Mouse (Mus musculus): Measurements from ENCODE around the gene Phlda3.

The Phlda3 gene

DNA sequence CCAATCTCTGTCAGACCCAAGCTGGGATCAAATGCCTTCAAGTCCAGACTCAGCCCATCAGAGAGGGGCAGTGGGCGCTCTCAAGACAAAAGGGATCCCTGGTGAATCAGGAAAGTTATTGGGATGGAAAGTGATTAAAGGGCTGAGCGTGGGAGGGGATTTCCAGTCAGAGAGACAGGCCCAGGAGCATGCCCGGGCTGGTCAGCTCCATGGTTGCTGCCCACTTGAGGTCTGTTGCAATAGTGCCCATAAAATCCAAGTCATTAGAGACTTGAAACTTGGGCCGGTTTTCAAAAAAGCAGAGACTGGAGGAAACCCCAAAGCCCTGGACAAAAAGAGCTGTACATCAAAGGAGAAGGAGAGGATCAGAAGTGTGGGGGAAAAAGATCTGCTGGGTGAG lies 6.2 kb upstream of the Phlda3 start:
- DNase-seq (ENCODE audit: low spot score): no peak

DNA sequence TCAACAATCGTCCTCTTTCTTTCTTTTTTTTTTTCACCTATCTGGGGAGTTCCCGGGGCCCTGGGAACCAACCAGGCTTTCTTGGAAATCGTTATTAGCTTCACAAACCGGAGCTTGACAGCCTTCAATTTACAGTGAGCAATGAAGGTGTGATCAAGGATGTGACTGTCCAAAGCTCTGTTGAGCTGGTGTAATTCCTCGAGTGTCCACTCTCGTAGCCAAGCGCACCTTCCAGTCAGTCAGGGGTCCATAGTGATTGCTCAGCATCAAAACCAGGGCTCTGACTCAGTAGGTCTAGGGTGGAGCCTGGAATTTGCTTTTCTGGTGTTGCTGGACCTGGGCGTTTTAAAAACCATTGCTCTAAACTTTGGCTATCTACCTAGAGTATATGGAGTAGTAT lies 5.7 kb upstream of the Phlda3 start:
- no peak for DNase-seq (ENCODE audit: low spot score)

DNA sequence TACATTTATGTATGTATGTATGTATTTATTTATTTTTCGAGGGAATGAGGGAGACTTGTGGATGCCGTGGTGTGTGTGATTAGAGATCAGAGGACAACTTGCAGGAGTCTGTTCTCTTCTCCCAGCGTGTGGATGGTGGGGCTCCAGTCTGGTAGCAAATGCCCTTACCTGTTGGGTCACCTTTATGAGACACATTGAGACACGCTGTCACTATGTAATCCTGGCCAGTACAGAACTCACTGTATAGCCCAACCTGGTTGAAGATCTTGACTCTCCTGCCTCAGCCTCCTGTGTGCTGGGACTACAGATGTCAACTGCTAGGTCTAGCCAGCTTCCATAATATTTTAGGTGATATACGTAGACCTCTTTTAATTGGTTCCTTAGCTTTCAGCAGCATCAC lies 4.2 kb upstream of the Phlda3 start:
- peak; percentile 78 for DNase-seq (ENCODE audit: low spot score)

DNA sequence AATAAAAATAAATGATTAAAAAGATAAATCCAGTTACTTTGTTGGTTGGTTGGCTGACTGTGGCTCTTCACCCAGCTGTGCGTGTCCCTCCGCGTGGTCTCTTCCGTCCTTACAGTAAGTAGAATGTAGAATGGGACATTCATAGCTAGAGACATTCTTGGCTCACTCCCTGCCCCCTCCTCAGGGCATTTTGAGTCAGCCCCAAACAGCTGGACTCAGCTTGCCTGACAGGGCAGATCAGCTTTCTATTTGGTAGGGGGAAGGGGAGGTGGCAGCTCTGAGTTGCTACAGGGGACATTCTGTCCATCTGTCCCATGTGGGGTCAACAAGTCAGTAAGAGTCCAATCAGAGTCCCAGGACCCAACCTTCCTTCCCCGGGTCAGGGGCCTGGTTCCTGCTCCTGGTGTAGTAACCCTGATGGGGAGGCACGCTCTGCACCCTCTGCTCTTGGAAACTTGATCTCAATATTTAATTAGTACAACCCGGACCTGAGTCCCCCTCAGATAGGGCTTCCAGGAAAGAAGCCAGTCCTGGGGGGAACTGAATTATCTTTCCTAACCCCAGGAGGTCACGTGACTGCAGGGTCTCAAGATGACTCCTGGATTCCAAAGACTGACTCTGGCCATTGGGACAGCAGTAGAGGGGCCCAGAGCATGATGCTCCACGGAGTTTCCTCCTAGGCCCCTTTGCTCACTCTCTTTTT lies 2.3 kb upstream of the Phlda3 start:
- DNase-seq (ENCODE audit: low spot score): no peak

DNA sequence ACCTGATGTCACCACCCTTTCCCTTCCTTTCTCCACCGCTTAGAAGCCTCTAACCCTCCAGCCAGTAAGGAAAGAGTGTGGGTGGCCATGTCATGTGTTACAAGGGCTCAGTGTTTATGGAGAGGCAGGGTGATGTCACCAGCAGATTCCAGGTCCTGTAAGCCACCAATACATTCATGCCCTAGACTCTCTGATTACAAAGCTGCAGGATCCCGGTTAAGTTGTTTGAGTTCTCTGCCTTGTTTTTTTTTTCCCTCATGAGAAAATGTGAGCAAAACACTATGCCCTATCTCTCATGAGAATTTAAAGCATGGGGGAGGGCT lies 1.8 kb upstream of the Phlda3 start:
- DNase-seq (ENCODE audit: low spot score): no peak

DNA sequence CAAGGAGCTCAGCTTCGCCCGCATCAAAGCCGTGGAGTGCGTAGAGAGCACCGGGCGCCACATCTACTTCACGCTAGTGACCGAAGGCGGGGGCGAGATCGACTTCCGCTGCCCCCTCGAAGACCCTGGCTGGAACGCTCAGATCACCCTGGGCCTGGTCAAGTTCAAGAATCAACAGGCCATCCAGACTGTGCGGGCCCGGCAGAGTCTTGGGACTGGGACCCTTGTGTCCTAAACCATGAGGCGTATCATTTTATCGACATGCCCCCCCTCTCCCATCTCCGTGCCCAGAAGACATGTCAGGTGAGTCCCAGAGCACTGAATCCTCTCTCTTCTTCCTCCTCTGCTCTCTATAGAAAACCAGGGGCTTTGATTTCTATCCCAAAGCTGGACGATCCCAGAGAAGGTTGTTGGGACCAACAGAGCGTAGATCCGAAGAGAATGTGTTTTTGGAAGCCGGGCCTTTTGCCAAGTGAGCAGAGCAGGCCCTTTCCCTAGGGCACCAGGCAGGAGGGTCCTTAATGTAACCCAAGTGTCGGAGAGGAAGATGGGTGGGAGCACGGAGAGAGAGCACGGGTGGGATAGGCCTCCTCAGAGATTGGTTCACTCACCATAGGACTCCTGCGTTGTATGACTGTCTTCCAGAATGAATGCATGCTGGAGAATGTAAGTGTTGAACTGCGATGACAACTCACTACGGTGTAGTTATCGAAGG lies 830 bp downstream of the Phlda3 start:
- no peak for DNase-seq (ENCODE audit: low spot score)

DNA sequence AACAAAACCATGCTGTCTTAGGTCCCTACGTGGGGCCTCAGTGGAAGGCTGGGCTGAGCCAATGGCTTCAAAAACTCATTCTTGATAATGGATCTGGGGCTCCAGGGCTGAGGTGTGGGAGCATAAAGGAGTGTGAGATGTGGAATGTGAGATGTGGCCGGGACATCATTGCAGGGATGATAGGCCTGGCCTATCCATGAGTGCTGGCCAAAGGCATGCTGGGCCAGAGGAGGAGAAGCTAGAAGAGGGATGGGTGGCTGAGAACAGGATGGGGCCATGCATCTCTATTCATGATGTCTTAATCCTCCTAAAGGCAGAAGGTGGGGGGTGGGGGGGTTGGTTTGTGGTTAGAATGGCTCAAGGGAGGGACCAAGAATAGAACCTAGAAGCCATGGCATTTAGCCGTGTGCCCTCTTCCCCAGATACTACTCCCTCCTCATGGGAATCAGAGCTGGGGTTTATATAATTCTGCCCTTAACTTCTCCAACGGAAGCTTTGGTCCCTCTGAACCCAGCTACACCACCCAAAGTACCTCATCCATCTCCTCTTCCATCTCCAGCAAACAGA lies 1.5 kb downstream of the Phlda3 start:
- DNase-seq (ENCODE audit: low spot score): no peak

DNA sequence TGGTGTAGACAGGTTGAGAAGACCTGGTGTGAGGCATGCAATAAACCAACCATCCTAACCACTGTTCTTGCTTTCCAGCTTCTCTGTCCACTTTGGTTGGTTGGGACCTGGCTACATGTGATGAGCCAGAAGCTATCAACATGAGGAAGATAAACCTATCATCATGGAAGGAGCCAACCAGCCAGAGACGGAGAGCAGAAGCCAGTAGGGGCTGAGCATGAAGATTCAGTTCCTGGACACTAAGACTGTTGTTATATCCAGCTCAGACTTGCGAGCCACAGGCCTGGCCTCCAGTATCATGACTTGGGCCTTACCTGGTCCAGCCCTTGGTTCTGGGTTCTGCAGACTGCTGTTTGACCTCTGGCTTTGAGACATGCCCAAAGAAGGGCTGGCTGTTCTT lies 2.5 kb downstream of the Phlda3 start:
- no peak for DNase-seq (ENCODE audit: low spot score)

DNA sequence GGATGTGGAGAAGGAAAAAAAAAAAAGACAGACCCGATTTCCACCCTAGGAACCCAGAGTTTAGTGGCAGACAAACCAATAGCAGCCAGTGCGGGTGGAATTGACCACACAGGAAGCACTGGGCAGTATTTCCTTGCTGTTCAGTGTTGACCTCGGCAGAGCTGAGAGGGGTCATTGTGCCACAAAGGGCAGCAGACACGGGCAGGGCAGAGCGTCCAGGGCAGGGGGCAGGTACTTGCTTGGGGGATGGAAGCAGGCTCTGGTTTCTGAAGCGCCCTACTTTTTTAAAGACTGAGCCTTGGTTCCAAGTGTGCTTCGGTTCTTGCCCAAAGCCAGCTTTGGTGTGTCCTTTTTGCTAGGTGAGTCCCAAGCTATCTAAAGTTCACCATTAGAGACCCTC lies 4.3 kb downstream of the Phlda3 start:
- no peak for DNase-seq (ENCODE audit: low spot score)

DNA sequence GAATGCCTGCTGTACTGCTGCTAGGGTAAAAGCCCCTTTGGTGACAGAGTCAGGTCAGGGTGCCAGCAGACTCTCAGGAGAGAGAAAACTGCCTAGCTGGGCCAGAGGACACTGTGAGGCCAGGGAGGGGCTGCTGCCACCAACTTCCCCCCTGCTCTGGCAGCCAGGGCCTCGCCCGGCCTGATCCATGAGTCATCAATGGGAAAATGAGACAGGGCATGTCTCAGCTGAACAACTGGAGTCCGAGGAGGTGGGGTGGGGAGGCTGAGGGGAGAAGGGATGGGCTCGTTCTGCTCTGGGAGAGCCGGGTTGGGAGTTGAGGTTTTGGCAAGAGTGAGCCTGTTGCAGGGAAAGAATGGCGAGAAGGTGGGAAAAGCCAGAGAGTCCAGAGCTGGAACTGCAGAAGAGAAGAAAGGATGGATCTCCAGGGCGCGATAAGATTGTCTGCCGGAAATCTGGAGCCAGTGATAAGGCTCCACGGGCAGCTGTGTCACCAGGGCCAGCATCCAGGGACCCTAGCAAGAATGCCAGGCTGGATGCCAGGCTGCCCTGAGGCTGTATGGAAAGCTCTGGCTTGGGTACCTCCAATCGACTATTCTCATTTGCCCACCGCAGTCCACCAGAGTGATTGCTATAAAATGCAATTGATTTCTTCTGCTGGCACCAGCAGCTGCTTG lies 5.1 kb downstream of the Phlda3 start:
- no peak for DNase-seq (ENCODE audit: low spot score)

DNA sequence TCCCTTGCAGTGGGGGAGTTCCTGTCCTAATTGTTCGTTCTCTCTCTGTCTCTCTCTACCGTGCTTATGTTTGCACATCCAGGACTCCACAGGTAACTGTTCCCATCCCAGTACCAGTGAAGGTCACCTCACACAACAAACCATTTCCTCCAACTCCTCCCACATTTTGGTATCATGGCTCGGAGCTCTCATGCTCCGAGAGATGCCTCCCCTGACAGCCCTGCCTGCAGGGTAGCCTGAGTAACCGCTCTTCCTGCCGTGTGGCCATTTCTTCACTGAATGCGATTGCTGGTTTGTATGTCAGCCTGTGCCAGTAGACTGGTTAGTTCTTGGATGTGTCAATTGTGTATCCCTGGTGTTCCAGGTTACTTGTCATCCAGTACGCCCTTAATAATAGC lies 5.7 kb downstream of the Phlda3 start:
- no peak for DNase-seq (ENCODE audit: low spot score)

DNA sequence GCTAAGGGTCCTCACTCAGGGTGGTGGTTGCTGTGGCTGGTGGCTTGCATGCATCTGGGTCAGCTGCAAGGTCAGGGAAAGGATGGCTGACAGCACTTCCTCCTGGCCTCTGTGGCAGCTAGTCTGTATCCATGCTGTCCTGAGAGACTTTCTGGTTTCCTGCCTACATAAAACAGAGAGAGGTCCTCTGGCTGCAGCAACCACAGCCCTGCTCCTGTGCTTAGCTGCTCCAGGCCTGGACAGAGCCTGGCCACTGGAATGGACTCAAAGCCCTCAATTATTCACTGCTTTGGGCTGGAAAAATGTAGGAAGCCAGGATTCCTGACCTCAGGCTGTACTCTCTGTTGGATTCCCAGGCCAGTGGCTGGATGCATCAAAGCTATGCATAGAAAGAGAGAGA lies 10.7 kb downstream of the Phlda3 start:
- DNase-seq (ENCODE audit: low spot score): no peak

DNA sequence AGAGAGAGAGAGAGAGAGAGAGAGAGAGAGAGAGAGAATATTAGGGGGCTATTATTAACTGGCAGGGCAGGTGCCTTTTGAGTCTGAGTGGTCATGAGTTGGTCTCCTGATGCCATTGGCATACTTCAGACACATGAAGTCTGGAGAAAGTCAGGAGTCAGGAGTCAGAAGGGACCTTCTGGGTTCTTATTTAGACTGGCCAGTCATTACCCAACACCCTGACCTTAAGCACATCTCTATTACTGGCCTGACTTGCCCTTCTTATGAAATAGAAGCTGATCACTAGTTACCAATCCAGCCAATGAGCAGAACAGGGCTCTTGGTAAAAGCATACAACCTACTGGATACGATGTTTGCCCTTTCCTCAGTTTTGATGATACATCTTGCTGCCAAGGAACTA lies 11.1 kb downstream of the Phlda3 start:
- no peak for DNase-seq (ENCODE audit: low spot score)

DNA sequence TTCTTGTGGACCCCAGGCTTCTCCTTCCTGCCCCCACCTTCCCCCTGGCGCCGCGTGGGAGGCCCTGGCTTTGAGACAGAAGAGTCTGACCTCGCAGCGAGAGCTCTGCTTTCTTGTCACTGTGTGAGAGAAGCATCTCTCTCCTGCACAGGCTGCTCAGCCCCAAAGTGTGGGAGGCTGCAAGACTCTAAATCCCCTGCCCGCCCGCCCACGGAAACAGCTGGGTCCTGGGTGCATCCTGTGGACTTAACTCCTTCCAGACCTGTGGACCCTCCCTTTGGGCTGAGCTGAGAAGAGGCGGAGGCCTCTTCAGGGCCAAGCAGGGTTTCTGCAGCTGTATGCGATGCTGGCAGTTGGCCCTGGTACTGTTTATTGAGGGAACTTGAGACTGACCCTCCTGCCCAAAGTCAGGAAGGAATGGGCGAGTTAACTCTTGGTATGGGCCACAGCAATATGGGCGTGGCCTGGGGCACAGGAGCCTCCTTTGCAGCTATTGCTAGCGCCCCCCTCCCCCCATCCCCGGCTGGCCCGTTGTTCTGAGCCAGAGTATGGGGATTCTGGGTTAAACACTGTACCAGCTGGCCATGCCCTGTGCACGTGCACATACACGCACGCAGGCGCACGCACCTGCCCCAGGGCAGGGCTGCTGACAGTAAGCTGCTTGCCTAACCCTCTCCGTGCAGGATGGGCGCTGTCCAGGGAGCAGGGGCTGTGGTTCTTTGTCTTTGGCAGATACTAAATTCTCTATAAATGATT lies 13.0 kb downstream of the Phlda3 start, which contains the start of gene Tnni1:
Tnni1 (plus strand) TSS at position 655 of the 756 bp plus-strand sequence.
- DNase-seq (ENCODE audit: low spot score): no peak

DNA sequence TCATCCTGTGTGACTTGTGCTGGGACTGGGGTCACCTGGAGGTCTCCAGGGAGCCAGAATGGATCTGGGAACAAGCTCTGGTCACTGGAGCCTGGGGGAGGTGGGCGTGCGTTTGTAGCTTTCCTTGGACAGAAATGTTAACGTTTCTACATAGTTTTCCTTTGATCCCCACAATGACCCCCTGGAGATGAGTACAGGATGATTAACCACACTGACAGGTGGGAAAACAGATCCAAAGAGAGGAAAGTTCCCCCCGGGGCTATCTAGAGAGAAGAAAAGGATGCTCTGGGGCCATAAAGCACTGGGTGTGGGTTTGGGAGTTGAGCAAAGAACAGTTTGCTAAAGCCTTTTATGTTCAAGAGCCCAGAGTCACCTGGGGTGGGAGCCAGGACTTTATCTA lies 14.7 kb downstream of the Phlda3 start:
- DNase-seq (ENCODE audit: low spot score): no peak

DNA sequence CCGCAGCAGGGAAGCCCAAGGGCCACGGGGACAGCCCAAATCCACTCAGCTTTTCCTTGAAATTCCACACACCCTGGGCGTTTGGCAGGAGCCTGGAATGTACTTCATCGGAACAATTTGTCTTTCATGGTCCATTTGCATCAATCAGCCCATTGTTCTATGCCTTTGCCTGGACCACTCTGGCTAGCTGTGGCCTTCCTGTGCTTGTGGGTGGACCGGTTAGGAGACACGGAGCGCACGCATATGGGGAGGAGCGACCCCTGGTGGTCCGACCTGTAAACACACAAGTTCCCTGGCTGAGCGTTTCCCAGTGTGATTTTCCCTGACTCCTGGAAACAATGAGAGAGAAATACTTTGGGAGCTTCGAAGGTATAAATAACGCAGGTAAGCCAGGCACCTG lies 15.3 kb downstream of the Phlda3 start:
- peak; percentile 68 for DNase-seq (ENCODE audit: low spot score)

DNA sequence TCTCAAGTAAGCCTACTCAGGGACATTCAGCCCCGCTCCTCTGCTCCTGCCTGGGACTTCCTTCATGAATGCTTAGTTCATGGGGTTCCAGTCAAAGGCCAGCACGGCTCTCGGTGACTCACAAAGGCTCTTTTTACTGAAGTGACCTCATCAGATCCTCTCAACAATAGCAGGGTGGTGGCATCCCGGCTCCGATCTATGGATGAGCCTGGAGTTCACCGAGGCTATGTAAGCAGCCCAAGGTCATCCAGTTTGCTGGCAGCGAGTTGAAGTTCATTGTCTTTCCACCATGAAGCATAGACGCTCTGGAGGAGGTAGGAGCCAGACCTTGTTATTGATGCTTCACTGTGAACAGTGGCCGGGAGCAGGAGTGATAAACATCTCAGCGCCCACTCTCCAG lies 16.9 kb downstream of the Phlda3 start:
- no peak for DNase-seq (ENCODE audit: low spot score)

DNA sequence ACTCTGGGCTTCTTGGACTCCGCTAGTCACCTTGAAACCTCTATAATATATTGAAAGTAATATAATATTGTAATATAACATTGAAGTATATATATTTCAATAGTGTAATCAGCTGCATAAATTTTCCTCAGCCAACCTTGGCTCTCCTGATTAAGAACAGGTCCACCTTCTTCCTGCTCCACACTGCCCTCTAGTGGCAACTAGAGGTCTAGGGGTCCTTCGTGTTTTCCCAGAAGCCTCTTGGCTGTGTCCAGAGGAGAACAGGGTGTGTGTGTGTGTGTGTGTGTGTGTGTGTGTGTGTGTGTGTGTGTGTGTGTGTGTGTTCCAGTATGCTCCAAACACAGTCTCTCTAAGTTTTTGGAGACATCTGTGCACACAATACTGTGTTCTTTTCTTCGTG lies 21.9 kb downstream of the Phlda3 start:
- peak; percentile 88 for DNase-seq (ENCODE audit: low spot score)

DNA sequence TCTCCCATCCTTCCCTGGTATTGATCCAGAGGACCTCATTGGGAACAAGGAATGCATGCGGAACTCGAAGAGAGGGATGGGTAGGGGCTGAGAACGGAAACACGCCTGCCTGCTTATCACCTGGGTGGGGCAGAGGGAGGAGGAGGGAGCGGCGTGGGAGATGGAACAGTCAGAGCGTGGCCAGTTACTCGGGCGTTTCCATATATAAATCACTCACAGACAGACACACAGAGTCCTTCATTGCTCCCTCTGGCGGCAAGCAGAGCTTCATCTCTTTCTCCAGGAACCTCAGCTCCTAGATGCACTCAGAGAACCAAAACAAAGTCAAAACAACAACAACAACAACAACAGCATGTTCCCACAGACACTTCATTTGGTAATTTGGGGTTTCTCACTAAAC lies 22.8 kb downstream of the Phlda3 start:
- DNase-seq (ENCODE audit: low spot score): peak; percentile 47

DNA sequence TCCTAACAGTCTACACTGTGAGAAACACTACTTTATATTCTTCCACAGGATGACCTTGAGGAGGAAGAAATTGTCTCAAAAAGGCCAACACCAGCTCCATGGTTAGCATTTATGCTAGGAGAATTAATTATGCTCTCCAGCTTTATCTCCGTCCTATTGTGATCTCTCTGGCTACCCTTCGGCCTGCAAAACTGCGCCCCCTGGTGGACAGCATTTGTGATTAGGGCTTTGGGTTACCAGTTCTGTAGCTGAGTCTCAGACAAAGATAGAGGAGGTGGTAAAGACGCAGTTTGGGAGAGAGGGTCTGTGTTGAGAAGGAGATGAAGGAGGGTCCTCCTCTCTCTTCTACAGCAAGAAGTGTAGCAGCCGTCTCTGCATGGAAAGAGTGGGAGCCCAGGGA lies 23.9 kb downstream of the Phlda3 start:
- DNase-seq (ENCODE audit: low spot score): peak; percentile 73

DNA sequence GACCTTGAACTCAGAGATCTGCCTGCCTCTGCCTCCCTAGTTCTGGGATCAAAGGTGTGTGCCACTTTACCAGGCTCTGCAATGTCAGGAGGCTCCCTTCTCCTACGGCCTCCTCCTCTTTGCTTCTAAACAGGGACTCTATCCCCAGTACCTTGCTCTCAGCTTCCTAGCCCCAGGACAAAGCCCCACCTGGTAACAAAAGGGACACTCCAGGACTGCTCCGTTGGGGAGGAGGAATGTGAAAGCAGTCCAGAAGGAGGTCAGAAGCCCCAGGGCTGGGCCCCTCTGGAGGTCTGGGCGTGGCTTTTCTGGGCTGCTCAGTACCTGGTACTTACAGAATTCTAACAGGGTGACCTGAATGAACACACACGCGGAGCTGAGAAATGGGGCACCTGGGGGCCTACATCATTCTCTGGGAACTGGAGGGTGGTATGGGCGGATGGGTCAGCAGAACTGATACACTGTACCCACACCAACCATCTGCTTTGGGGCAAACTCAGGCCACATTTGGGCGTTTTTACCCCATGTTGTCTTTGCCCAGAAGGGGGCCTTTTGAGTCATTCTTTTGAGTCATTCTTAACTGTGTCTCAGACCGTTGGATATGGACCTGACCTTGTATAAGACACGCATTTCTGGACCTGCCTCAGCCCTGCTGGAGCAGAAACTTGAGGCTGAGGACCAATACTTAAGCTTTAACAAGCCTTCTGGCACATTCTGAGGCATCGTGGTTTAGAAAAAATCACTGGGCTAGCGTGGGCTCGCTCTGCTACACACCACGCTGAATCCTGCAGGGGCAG lies 26.4 kb downstream of the Phlda3 start:
- no peak for DNase-seq (ENCODE audit: low spot score)

Measured in c-Kit-positive CD71-positive TER-119-positive erythroid progenitor cells, embryonic 14.5 days (primary cell).